Mouse (Mus musculus): ENCODE data around the gene C2cd5.

- no peak for TF ChIP-seq CTCF (IDR thresholded peaks at IDR 0.05; ENCODE audit: low read depth, low read length)
- TF ChIP-seq POLR2A (IDR thresholded peaks at IDR 0.05; ENCODE audit: insufficient read depth, low read length), result no peak
- TF ChIP-seq EP300 (IDR thresholded peaks at IDR 0.05; ENCODE audit: insufficient read depth, low read depth, low read length), result no peak
Observed at GRCm38 (mm10) chr6:142990516-142990915, 109.4 kb downstream of the C2cd5 start.

Data from ES-Bruce4 (cell line).